Mouse (Mus musculus) neural tube, embryonic 14.5 days (tissue): ENCODE results near the gene Cfap97. TPM values are rescaled to one million over a fixed set of nuclear protein-coding genes. Genes with fewer than 3 reads are reported as not detected.

Experiments
- ATAC-seq: fragments of 200-750 bp; cut with Nextera tagmentation; 2 replicates; pipeline ENCODE4 v1.8.0; 2017; ENCODE audit warnings: low read depth, mild to moderate bottlenecking, moderate TSS enrichment, moderate library complexity
- H3K27ac ChIP-seq: fragments of 300-500 bp; sonication (generic); 2 replicates; pipeline ENCODE4 v1.5.1; 2014; ENCODE audit warnings: low read depth, mild to moderate bottlenecking, control low read depth, low read length, moderate library complexity, mixed read lengths
- H3K27me3 ChIP-seq: fragments of 300-500 bp; sonication (generic); 2 replicates; pipeline ENCODE4 v1.6.1; 2014; ENCODE audit warnings: low read length; ENCODE audit not compliant: control insufficient read depth, insufficient read depth
- H3K36me3 ChIP-seq: fragments of 300-500 bp; sonication (generic); 2 replicates; pipeline ENCODE4 v1.6.1; 2014; ENCODE audit warnings: low read length, mixed read lengths; ENCODE audit not compliant: control insufficient read depth, insufficient read depth
- H3K4me1 ChIP-seq: fragments of 300-500 bp; sonication (generic); 2 replicates; pipeline ENCODE4 v1.6.1; 2014; ENCODE audit warnings: low read length; ENCODE audit not compliant: control insufficient read depth, insufficient read depth
- H3K4me2 ChIP-seq: fragments of 300-500 bp; sonication (generic); 2 replicates; pipeline ENCODE4 v1.6.1; 2014; ENCODE audit warnings: mild to moderate bottlenecking, low read depth, low read length, control low read depth
- H3K4me3 ChIP-seq: fragments of 300-500 bp; sonication (generic); 2 replicates; pipeline ENCODE4 v1.5.1; 2014; ENCODE audit warnings: low read depth, low read length, control low read depth, mixed read lengths
- H3K9ac ChIP-seq: fragments of 300-500 bp; sonication (generic); replicated peaks from 2 replicates; pipeline ENCODE4 v1.6.1; 2014; ENCODE audit warnings: low read depth, mild to moderate bottlenecking, control low read depth, low read length, mixed read lengths
- H3K9me3 ChIP-seq: fragments of 300-500 bp; sonication (generic); 2 replicates; pipeline ENCODE4 v1.6.1; 2016; ENCODE audit warnings: low read length; ENCODE audit not compliant: control insufficient read depth
- WGBS: fragments of 180-500 bp; shearing (Covaris S2); extraction: QIAGEN DNeasy Blood & Tissue Kit; methylation state at CpG from one replicate; pipeline ENCODE4 v1.1.7; 2014; 5-methylcytosine and 5-hydroxymethylcytosine counted together
- polyA plus RNA-seq: library from polyadenylated mRNA; unstranded; fragments of >200 nt; fragmentation: Nextera tagmentation; extraction: Ambion mirVana; gene quantifications from 2 replicates; pipeline ENCODE4 v1.2.1, GENCODE M21; 2014

Gene Cfap97
- polyA plus RNA-seq, 1 experiment from 2014 or later: 28.8 TPM

DNA sequence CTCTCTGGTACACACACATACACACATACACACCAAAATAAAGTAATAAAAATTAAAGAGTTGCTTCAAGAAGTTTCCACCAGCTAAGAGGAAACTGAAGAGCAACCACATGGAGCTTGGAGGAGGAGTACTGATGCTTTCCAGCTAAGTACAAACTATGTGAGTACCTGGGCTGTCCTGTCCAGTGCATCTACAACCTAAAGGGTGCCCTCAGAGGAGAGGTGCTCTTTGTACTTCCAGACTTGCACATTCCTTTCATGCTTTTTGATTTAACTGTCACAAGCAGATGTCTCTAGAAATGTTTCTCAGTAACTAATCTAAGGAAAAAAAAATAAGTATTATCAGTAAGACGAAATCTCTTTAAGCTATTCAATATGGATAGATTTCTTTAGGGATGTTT, 14.2 kb upstream of the Cfap97 start:
- no peak overlapping the region for H3K27ac ChIP-seq
- H3K27me3 ChIP-seq: no peaks in the 10 kb centered on the region
- no peak overlapping the region for H3K9ac ChIP-seq
- no peak overlapping the region for H3K4me2 ChIP-seq
- no peak for ATAC-seq
- no peaks in the 10 kb centered on the region for H3K9me3 ChIP-seq
- WGBS: 92% methylated on average over 1 of the region's 1 CpGs
- no peaks in the 10 kb centered on the region for H3K36me3 ChIP-seq
- no peaks in the 10 kb centered on the region for H3K4me1 ChIP-seq
- no peak overlapping the region for H3K4me3 ChIP-seq

DNA sequence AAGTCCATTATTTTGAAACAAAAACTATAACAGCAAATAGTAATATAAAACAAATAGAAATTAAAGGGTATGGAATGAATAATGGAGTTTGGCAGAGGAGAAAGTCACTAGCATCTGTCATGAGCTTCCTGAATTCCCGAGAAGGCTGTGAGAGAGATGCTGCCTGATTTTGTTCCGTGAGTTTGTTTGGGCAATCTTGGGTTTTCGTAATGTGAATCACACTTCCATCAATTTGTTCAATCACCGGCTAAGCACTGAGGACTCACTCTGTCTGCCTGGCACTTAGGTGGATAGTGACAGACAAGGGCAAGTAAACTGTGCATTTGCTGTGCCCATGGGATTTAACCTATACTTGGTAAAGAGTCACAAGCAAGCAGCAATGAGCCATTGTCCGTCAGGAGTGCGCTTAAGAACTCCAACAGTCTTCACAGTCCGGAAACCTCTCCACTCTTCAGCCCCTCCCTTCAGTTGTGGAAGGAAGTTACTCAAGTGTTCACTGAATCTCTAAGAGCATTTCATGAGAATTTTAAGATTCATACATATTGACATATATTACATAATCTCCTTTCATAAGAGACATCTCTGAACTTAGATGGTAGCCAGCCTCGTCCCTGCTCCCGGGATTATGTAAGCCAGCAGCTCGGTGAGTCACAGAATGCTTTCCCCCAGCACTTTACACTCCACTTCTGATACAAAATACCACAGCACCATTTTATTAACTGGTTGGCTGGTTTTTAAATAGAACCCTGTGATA, 13.6 kb upstream of the Cfap97 start:
- 88% methylated on average over 10 of the region's 10 CpGs for WGBS
- Histone ChIP-seq H3K4me3 (no peak overlapping the region), H3K27ac (no peak overlapping the region)

DNA sequence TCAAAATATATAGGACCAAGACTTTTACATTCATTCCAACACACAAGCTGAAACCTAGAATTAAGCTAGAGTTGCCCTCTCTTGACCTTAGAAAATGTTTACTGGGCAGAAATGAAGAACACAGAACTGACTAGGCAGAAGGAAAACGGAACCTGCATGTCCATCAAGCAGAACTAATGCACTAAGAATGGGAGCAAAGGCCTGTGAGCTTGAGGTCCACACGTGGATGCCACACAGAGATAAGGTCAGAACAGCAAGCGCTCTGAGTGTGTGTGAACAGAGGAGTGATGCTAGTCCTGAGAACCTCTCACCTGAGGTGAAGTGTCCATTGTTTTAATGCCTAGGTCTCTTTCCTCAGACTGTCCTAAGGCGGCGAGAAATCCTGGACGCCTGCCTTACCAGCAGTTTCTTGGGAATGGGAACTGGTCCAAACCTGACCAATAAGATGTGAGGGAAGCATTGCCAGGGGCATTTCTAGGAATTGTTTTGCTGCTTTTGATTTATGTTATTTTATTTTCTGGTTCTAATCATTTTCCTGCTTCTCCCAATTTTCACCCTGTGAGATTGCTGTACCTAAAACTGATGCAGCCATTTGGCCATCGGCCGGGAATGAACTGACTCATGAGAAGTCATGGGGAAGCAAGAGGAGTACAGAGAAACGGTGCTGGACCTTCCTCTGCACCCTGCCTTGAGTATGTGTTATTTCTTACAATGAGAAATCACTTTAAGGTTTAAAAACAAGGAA, 11.0 kb upstream of the Cfap97 start:
- H3K9me3 ChIP-seq: no peaks in the 10 kb centered on the region
- no peak overlapping the region for H3K4me3 ChIP-seq
- no peak for ATAC-seq
- H3K4me2 ChIP-seq: no peak overlapping the region
- H3K9ac ChIP-seq: no peak overlapping the region
- 0 out of 2 replicates have a peak, but pooled peaks cover 3% of the 10 kb centered on the region for H3K4me1 ChIP-seq
- H3K27ac ChIP-seq: no peak overlapping the region
- no peaks in the 10 kb centered on the region for H3K36me3 ChIP-seq
- H3K27me3 ChIP-seq: no peaks in the 10 kb centered on the region
- WGBS: 90% methylated on average over 9 of the region's 9 CpGs

More for the DNA sequence above, 13.6 kb upstream of the Cfap97 start:
- ATAC-seq: no peak
- Histone ChIP-seq H3K36me3 (no peaks in the 10 kb centered on the region), H3K4me1 (no peaks in the 10 kb centered on the region), H3K9me3 (no peaks in the 10 kb centered on the region), H3K4me2 (no peak overlapping the region), H3K27me3 (no peaks in the 10 kb centered on the region), H3K9ac (no peak overlapping the region)

DNA sequence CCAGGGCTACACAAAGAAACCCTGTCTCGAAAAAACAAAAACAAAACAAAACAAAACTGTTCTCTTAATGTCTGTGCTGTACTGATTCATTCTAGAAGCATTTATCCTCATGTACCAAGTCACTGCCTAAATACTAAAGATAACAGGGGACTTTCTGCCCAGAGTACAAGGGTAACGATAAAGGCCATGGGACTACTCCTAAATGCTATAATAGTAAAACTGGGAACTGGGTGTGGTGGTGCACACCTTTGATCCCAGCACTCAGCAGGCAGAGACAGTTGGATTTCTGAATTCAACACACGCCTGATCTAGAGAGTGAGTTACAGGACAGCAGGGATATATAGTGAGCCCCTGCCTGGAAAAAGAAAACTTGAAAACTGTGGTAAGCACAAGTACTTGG, 9.9 kb upstream of the Cfap97 start:
- Histone ChIP-seq H3K4me2 (no peak overlapping the region), H3K27ac (no peak overlapping the region), H3K9me3 (no peaks in the 10 kb centered on the region), H3K36me3 (no peaks in the 10 kb centered on the region), H3K27me3 (no peaks in the 10 kb centered on the region), H3K4me3 (no peak overlapping the region), H3K9ac (no peak overlapping the region), H3K4me1 (0 out of 2 replicates have a peak, but pooled peaks cover 3% of the 10 kb centered on the region)
- no peak for ATAC-seq
- WGBS: 93% methylated on average over 3 of the region's 3 CpGs

DNA sequence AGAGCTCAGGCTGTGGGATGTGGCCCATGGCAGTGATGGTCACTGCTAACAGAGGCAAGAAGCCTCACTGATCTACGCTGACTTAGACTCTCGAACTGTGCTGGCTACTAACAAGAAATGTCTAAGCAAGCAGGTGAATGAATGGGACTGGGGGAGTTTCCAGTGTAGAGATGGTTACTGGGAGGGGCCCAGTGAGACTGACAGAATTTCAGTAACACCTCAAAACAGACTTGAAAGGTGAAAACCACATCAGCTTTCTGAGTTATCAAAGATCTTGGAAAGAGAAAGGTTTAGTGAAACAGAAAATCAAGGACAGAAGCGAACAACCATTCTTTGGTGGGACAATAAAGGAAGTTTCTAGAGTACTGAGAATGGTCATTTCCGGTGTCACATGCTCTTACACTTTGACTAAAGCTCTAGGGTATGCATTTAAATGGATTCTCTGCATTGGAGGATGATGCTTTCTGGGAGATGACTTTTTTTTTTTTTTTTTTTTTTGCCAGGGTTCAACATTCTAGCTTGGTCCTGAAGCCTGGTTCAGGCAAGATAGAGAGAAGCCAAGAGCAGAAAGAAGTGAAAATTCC, 9.0 kb upstream of the Cfap97 start:
- no peak overlapping the region for H3K4me2 ChIP-seq
- H3K4me3 ChIP-seq: no peak overlapping the region
- no peak overlapping the region for H3K27ac ChIP-seq
- no peak overlapping the region for H3K9ac ChIP-seq
- H3K27me3 ChIP-seq: no peaks in the 10 kb centered on the region
- H3K36me3 ChIP-seq: no peaks in the 10 kb centered on the region
- WGBS: 96% methylated on average over 4 of the region's 4 CpGs
- no peak for ATAC-seq
- 0 out of 2 replicates have a peak, but pooled peaks cover 3% of the 10 kb centered on the region for H3K4me1 ChIP-seq
- H3K9me3 ChIP-seq: no peaks in the 10 kb centered on the region

DNA sequence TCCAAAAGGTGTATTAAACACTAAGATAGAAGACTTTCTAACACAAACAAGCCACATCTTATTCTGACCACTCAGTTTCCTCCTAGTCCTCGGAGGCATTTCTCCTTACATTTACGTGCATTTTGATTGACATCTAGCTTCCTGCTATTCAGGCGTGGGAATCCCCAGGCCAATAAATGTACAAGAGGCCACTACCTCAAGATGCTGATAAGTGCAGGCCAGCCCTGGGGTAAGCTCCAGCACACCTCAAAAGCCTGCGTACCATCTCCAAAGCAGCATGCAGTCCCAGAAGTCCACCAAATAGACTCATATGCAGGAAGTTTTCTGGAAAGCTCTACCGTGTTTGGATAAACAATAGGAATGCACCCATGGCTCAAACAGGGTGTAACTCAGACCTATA, 8.1 kb upstream of the Cfap97 start:
- H3K4me1 ChIP-seq: 0 out of 2 replicates have a peak, but pooled peaks cover 3% of the 10 kb centered on the region
- no peak overlapping the region for H3K9ac ChIP-seq
- no peaks in the 10 kb centered on the region for H3K27me3 ChIP-seq
- ATAC-seq: no peak
- no peak overlapping the region for H3K4me3 ChIP-seq
- H3K9me3 ChIP-seq: no peaks in the 10 kb centered on the region
- H3K36me3 ChIP-seq: no peaks in the 10 kb centered on the region
- no peak overlapping the region for H3K4me2 ChIP-seq
- 71% methylated on average over 5 of the region's 5 CpGs for WGBS
- H3K27ac ChIP-seq: no peak overlapping the region

DNA sequence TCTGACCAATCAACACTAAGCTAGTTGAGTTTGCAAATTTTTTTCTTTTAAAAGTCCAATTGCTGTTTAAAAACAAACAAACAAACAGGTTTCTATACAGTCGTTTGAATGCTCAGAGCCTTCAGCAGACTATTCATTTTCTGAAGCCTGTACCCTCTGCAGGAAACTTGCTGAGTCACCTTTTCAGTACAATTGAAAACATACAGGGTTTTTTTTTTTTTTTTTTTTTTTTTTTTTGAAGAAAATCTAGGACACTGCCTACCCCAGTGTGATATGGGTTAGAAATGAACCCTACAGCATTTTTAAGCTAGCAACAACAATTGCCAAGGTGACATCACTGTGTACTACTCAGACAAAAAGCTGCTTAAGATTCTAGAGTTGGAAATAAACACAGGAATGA, 7.6 kb upstream of the Cfap97 start:
- Histone ChIP-seq H3K27me3 (no peaks in the 10 kb centered on the region), H3K9me3 (no peaks in the 10 kb centered on the region), H3K27ac (no peak overlapping the region), H3K4me1 (0 out of 2 replicates have a peak, but pooled peaks cover 3% of the 10 kb centered on the region), H3K4me2 (no peak overlapping the region), H3K4me3 (no peak overlapping the region), H3K36me3 (no peaks in the 10 kb centered on the region), H3K9ac (no peak overlapping the region)
- WGBS: 62% methylated on average over 1 of the region's 1 CpGs
- no peak for ATAC-seq

DNA sequence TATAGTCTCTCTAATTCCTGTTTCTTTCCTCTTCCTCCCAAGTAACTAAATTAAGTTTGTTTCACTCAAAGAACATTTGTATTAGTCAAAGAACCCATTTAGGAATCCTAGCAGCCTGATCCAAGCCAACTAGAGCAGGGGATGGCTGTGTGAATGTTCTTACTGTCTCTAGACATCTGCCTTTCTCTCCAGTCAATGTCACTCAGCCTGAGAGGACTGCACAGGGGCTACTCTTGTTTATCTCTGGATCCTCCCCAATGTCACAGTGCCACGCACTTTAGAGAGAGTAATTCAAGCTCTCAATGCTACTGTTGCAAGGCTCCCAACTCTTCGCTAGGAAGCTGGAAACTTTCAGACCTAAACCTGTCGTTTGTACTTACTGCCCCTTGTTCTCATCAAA, 5.4 kb upstream of the Cfap97 start:
- Histone ChIP-seq H3K4me1 (peaks cover 10% of the 10 kb centered on the region; the same call in 1 of the 2 replicates), H3K4me3 (no peak overlapping the region), H3K27ac (no peak overlapping the region), H3K9me3 (no peaks in the 10 kb centered on the region), H3K36me3 (no peaks in the 10 kb centered on the region), H3K9ac (no peak overlapping the region), H3K4me2 (no peak overlapping the region), H3K27me3 (no peaks in the 10 kb centered on the region)
- WGBS: 40% methylated on average over 3 of the region's 3 CpGs
- no peak for ATAC-seq

DNA sequence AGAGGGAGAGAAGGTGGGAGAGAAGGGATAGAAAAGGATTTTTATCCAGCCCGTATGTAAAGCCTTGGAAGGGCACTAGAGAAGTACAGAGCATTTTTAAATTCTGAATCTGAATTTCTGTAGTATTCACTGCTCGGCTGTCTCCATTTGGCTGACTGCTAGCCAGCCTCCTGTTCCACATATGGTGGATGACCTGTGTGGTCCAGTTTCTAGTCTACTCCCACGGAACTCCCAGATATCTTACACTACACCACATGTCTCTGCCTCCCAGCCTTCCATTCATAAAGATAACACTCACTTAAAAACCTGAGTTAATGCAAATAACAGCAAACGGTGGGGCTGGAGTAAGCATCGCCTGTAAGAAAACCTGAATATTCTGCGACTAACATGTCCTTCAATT, 2.3 kb upstream of the Cfap97 start:
- 90% methylated on average over 6 of the region's 6 CpGs for WGBS
- Histone ChIP-seq H3K36me3 (no peaks in the 10 kb centered on the region), H3K27me3 (no peaks in the 10 kb centered on the region), H3K4me1 (peaks cover 8% of the 10 kb centered on the region; the same call in 1 of the 2 replicates), H3K9ac (no peak overlapping the region), H3K4me2 (no peak overlapping the region), H3K27ac (no peak overlapping the region), H3K4me3 (no peak overlapping the region), H3K9me3 (no peaks in the 10 kb centered on the region)
- no peak for ATAC-seq
